Mouse (Mus musculus) embryonic facial prominence, embryonic 10.5 days (tissue): ENCODE results near the gene Tmsb10. TPM values are rescaled to one million over a fixed set of nuclear protein-coding genes. Genes with fewer than 3 reads are reported as not detected.

Source experiments
- DNase-seq: peaks from one replicate; pipeline ENCODE4 v3.0.0-alpha.2; 2017; ENCODE audit warnings: low spot score
- H3K27ac ChIP-seq: fragments of 300-500 bp; sonication (generic); replicated peaks from 2 replicates; pipeline ENCODE4 v1.5.1; 2016; ENCODE audit warnings: mild to moderate bottlenecking
- H3K27me3 ChIP-seq: fragments of 300-500 bp; sonication (generic); replicated peaks from 2 replicates; pipeline ENCODE4 v1.6.1; 2016; ENCODE audit warnings: low read depth, mild to moderate bottlenecking; ENCODE audit not compliant: poor library complexity, severe bottlenecking
- H3K36me3 ChIP-seq: fragments of 300-500 bp; sonication (generic); replicated peaks from 2 replicates; pipeline ENCODE4 v1.6.1; 2016; ENCODE audit warnings: mild to moderate bottlenecking, moderate library complexity
- H3K4me1 ChIP-seq: fragments of 300-500 bp; sonication (generic); 2 replicates; pipeline ENCODE4 v1.6.1; 2016
- H3K4me3 ChIP-seq: fragments of 300-500 bp; sonication (generic); 2 replicates; pipeline ENCODE4 v1.5.1; 2016; ENCODE audit warnings: mild to moderate bottlenecking, moderate library complexity
- H3K9me3 ChIP-seq: fragments of 300-500 bp; sonication (generic); 2 replicates; pipeline ENCODE4 v1.6.1; 2016; ENCODE audit warnings: mild to moderate bottlenecking
- WGBS: fragments of 180-500 bp; shearing (Covaris S2); methylation state at CpG from one replicate; pipeline ENCODE4 v1.1.7; 2016; 5-methylcytosine and 5-hydroxymethylcytosine counted together
- polyA plus RNA-seq: library from polyadenylated mRNA; unstranded; fragments of >200 nt; fragmentation: Nextera tagmentation; extraction: Ambion mirVana; gene quantifications from 2 replicates; pipeline ENCODE4 v1.2.1, GENCODE M21; 2016

Gene Tmsb10
- polyA plus RNA-seq: 3,167 and 3,450 TPM in 2 replicates

- Histone ChIP-seq H3K27me3 (no peaks in the 10 kb centered on the region), H3K27ac (peak within 1 kb of the TSS; percentile 99), H3K9me3 (no peaks in the 10 kb centered on the region), H3K4me1 (peaks cover 48% of the 10 kb centered on the region), H3K4me3 (peak within 1 kb of the TSS; percentile 94), H3K36me3 (no peaks in the 10 kb centered on the region)
- WGBS: under 1% methylated on average over 19 of the region's 19 CpGs
- no peak for DNase-seq
Observed at GRCm38 (mm10) chr6:72958662-72959071, at the start of gene Tmsb10. Gene Tmsb10 (minus strand): TSS chr6:72958748.

DNA sequence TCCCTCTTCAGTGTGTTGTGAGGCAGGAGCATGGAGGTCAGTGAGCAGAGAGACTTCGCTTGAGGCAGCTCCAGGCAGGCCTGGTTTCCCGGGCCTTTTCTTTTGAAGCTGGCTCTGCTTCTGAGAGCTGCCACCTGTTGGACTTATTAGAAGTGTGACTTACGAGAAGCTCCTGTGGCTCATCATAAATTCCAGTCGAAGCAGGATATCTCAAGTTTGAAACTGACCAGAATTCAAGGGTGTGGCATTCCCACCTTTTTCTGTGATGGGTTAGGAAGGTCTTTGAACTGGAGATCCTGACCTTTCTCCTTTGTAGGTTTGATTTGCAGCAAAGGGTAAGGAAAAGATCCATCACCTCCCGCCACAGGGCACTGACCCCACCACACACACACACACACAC is 45.1 kb upstream of the Tmsb10 start:
- DNase-seq: no peak
- Histone ChIP-seq H3K27me3 (no peaks in the 10 kb centered on the region), H3K27ac (no peak overlapping the region), H3K4me3 (no peak overlapping the region), H3K36me3 (no peaks in the 10 kb centered on the region), H3K4me1 (no peaks in the 10 kb centered on the region), H3K9me3 (no peaks in the 10 kb centered on the region)
- WGBS: 77% methylated on average over 5 of the region's 5 CpGs

GRCm38 (mm10) chr6:73002391-73002790 is 43.8 kb upstream of the Tmsb10 start:
- no peaks in the 10 kb centered on the region for H3K36me3 ChIP-seq
- H3K27ac ChIP-seq: no peak overlapping the region
- WGBS: 53% methylated on average over 1 of the region's 1 CpGs
- no peaks in the 10 kb centered on the region for H3K4me1 ChIP-seq
- no peaks in the 10 kb centered on the region for H3K9me3 ChIP-seq
- no peak overlapping the region for H3K4me3 ChIP-seq
- DNase-seq: no peak
- no peaks in the 10 kb centered on the region for H3K27me3 ChIP-seq

- Histone ChIP-seq H3K4me3 (no peak overlapping the region), H3K4me1 (no peaks in the 10 kb centered on the region), H3K27me3 (no peaks in the 10 kb centered on the region), H3K27ac (no peak overlapping the region), H3K9me3 (no peaks in the 10 kb centered on the region), H3K36me3 (no peaks in the 10 kb centered on the region)
- DNase-seq: no peak
- WGBS: 91% methylated on average over 1 of the region's 1 CpGs
Observed at GRCm38 (mm10) chr6:72998809-72999208, 40.3 kb upstream of the Tmsb10 start.

DNA sequence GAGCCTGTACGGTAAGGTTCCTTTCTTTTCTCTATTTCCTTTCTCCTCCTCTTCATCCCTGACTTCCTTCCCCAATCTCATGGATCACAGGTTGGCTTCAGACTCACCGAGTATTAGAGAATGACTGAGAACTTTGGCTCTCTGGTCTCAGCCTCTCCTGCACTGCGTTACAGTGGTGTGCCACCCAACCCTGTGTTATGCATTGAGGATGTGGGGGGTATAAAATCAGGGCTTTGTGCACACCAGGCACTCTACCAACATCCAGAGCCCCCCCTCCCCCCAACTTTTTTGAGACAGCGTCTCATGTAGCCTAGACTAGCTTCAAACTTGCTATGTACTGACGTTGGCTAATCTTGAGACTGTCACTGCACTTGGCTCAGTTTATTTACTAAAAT is 35.1 kb upstream of the Tmsb10 start:
- Histone ChIP-seq H3K27ac (no peak overlapping the region), H3K4me3 (no peak overlapping the region), H3K36me3 (no peaks in the 10 kb centered on the region), H3K4me1 (peaks cover 5% of the 10 kb centered on the region), H3K27me3 (no peaks in the 10 kb centered on the region), H3K9me3 (no peaks in the 10 kb centered on the region)
- no peak for DNase-seq
- WGBS: 88% methylated on average over 5 of the region's 5 CpGs

- no peaks in the 10 kb centered on the region for H3K27me3 ChIP-seq
- no peaks in the 10 kb centered on the region for H3K36me3 ChIP-seq
- no peaks in the 10 kb centered on the region for H3K9me3 ChIP-seq
- no peak for DNase-seq
- 76% methylated on average over 8 of the region's 8 CpGs for WGBS
- H3K4me1 ChIP-seq: peaks cover 6% of the 10 kb centered on the region
- no peak overlapping the region for H3K4me3 ChIP-seq
- no peak overlapping the region for H3K27ac ChIP-seq
Observed at GRCm38 (mm10) chr6:72993054-72993687, 34.6 kb upstream of the Tmsb10 start.

DNA sequence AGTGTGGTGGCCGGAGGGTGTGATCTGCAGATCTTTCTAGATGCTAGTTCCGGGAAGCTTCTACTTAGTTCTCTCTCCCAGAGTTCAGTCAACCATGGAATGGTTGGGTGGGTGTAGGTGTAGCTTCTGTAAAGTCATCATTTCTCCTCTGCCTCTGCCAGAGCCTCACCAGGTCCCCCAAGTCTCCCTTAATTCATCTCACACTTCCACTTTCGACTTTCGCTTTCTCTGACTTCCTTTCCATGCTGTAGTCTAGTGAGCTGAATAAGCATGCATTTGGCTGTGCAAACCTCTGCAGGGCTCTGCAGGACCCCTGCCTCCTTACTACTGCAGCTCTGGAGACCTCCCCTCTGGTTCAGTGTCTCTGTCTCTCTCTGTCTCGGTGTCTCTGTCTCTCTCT is 31.7 kb upstream of the Tmsb10 start:
- WGBS: 90% methylated on average over 5 of the region's 5 CpGs
- no peaks in the 10 kb centered on the region for H3K9me3 ChIP-seq
- H3K4me3 ChIP-seq: no peak overlapping the region
- H3K27ac ChIP-seq: no peak overlapping the region
- no peaks in the 10 kb centered on the region for H3K27me3 ChIP-seq
- peaks cover 6% of the 10 kb centered on the region for H3K4me1 ChIP-seq
- H3K36me3 ChIP-seq: no peaks in the 10 kb centered on the region
- no peak for DNase-seq

DNA sequence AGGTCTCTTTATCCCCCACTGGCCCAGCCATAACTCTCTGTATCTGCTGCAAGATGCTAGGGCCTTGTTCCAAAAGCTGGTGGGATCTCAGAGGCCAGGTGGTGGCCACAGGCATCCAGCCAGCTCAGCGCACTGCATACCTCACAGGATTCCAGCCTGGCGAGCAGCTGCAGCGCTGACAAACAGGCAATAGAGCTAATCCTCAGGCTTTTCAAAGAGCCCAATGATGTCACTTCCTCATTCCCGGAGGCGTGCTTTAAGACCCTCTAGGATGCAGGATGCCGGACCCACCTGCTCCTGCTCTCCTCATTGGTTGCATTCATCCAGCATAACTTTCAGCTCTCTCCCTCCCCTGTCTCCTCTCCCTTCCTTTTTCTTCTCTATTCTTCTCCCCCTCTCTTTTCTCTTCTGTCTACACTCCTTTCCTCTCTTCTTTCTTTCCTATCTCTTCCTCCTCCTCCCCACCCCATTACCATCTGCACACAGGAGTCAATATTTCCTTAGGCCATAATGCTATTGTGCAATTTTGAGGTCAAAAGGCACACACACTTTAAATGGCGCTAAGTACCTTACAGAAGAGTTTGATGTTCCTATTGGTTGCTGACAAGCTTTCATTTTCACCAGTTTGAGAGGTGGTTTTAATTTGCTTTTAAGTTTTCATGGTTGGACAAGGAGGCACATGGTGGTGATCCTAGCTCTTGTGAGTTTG is 30.6 kb upstream of the Tmsb10 start:
- no peak overlapping the region for H3K4me3 ChIP-seq
- WGBS: 37% methylated on average over 7 of the region's 7 CpGs
- peak; percentile 55 for DNase-seq
- peaks cover 6% of the 10 kb centered on the region for H3K4me1 ChIP-seq
- H3K9me3 ChIP-seq: no peaks in the 10 kb centered on the region
- H3K27me3 ChIP-seq: no peaks in the 10 kb centered on the region
- H3K27ac ChIP-seq: peak overlapping the region; percentile 51
- H3K36me3 ChIP-seq: no peaks in the 10 kb centered on the region

DNA sequence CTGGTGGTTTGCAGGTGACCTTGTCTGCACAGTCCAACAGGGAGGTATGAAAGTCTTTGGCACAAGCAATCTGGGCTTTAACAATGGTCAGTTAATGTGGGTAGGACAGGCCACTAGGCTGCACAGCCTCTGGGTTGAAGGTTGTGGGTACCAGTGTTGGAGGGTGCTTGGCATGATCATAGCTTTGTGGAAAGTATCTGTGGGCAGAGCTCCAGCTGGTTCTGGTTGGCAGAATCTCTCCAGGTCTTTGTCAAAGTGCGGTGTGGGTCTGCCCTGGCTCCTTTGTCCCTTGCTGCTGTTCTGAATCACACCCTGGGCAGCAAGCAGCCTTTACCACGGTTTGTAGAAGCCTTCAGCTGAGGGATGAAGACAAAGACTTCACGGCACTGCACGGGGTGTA is 24.0 kb upstream of the Tmsb10 start:
- 79% methylated on average over 4 of the region's 4 CpGs for WGBS

GRCm38 (mm10) chr6:72981851-72982250 is 23.3 kb upstream of the Tmsb10 start:
- Histone ChIP-seq H3K27ac (no peak overlapping the region), H3K9me3 (no peaks in the 10 kb centered on the region), H3K4me1 (peaks cover 16% of the 10 kb centered on the region), H3K4me3 (no peak overlapping the region), H3K27me3 (no peaks in the 10 kb centered on the region), H3K36me3 (no peaks in the 10 kb centered on the region)
- WGBS: 66% methylated on average over 6 of the region's 6 CpGs
- DNase-seq: no peak

More for the DNA sequence above, 24.0 kb upstream of the Tmsb10 start:
- Histone ChIP-seq H3K27me3 (no peaks in the 10 kb centered on the region), H3K4me3 (no peak overlapping the region), H3K4me1 (peaks cover 16% of the 10 kb centered on the region), H3K9me3 (no peaks in the 10 kb centered on the region), H3K27ac (no peak overlapping the region), H3K36me3 (no peaks in the 10 kb centered on the region)
- no peak for DNase-seq

- Histone ChIP-seq H3K9me3 (no peaks in the 10 kb centered on the region), H3K36me3 (no peaks in the 10 kb centered on the region), H3K4me1 (peaks cover 16% of the 10 kb centered on the region), H3K27ac (peak overlapping the region; percentile 30), H3K27me3 (no peaks in the 10 kb centered on the region), H3K4me3 (no peak overlapping the region)
- DNase-seq: peak; percentile 65
- WGBS: 35% methylated on average over 9 of the region's 9 CpGs
Observed at GRCm38 (mm10) chr6:72981124-72981651, 22.6 kb upstream of the Tmsb10 start.

DNA sequence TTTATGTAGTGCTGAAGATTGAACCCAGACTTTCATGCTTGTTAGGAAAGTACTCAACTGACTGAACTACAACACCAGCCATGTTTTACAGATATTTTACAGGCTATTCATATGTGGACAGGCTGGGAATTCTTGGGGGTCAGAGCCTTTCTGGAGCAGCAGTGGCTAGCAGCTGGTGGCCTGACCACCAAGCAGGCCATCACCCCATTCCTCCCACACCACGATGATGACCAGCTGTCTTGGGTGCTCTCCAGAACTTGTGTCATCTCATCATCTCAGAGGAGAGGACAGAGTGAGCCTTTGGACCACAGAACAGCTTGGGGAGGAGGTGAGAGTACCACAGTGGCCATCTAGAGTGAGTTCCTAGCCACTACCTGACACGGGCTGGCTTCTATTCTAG is 18.3 kb upstream of the Tmsb10 start:
- H3K27me3 ChIP-seq: no peaks in the 10 kb centered on the region
- H3K27ac ChIP-seq: no peak overlapping the region
- H3K36me3 ChIP-seq: no peaks in the 10 kb centered on the region
- WGBS: 91% methylated on average over 2 of the region's 2 CpGs
- DNase-seq: no peak
- H3K4me1 ChIP-seq: peaks cover 11% of the 10 kb centered on the region
- H3K9me3 ChIP-seq: no peaks in the 10 kb centered on the region
- H3K4me3 ChIP-seq: no peak overlapping the region

DNA sequence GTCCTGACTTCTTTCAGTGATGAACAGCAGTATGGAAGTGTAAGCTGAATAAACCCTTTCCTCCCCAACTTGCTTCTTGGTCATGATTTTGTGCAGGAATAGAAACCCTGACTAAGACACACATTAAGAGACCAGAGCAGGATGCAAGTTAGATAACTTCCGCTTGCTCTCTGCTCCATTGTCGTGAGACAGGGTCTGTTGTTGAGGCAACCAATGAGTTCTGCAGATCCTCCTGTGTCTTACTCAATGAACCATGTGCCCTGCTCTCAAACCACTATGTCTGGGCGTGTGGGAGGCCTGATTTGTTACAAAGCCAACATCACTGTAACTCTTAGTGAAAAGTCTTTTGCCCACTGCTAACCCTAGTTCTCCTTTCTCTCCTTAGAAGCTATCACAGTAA is 12.5 kb upstream of the Tmsb10 start:
- DNase-seq: no peak
- no peaks in the 10 kb centered on the region for H3K36me3 ChIP-seq
- H3K27me3 ChIP-seq: no peaks in the 10 kb centered on the region
- H3K27ac ChIP-seq: no peak overlapping the region
- H3K4me1 ChIP-seq: peaks cover 13% of the 10 kb centered on the region
- 76% methylated on average over 3 of the region's 3 CpGs for WGBS
- no peak overlapping the region for H3K4me3 ChIP-seq
- H3K9me3 ChIP-seq: no peaks in the 10 kb centered on the region
